Mouse (Mus musculus) erythroblast, adult 5-6 weeks (primary cell): Measurements from ENCODE around the gene Aldh1l2. TPM values are rescaled to one million over a fixed set of nuclear protein-coding genes. Genes with fewer than 3 reads are reported as not detected.

Source experiments
- ATAC-seq: replicated peaks from 2 replicates; pipeline ENCODE4 v1.8.0; 2016; ENCODE audit warnings: moderate number of reproducible peaks, mild to moderate bottlenecking, moderate TSS enrichment, inconsistent platforms; ENCODE audit not compliant: poor library complexity, low FRiP score, severe bottlenecking
- total RNA-seq, 2 experiments: library from RNA; stranded (forward) in 1 of 2; stranded (reverse) in 1 of 2; fragments of 150-400 nt in 1 of 2; fragments of 200-764, 138-1000 nt in 1 of 2; gene quantifications; 2 replicates each; pipeline versions ENCODE4 v1.2.3 to v1.2.4; 2015 to 2017; ENCODE audit warnings: low replicate concordance in 2 of 2

Gene Aldh1l2
- total RNA-seq, 2 experiments from 2014 or later = not detected

DNA sequence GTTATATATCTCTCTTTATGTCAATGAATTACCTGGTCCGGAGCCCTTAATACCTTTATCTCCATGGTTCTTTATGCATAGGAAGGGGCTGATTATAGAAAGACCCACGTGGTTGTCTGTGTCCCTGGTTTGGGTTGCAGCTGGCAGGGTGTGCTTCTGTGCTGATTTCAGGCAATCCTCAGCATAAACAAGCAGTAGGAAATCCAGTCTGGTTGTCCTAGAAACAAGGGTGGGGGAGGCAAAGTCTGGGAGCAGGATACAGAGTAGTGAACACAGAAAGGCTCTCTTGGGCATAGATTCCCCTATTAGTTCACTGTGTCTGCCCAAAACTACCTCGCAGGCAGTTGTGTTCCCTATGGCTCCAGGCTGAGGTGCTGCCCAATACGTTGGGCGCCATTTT lies 56.7 kb downstream of the Aldh1l2 start:
- no peak for ATAC-seq

GRCm38 (mm10) chr10:83475226-83475625 lies 58.7 kb downstream of the Aldh1l2 start:
- no peak for ATAC-seq

GRCm38 (mm10) chr10:83457531-83457930 lies 76.4 kb downstream of the Aldh1l2 start:
- no peak for ATAC-seq

- no peak for ATAC-seq
Measured at GRCm38 (mm10) chr10:83448582-83448981, 85.4 kb downstream of the Aldh1l2 start.

Other genes with a start within 250 kb of the Aldh1l2 start
- gene Slc41a2, start 196.3 kb downstream of the Aldh1l2 start, total RNA-seq (2015; ENCODE audit: low replicate concordance) = 0.19 TPM in 1 of 2 replicates, not detected in the other
- gene Slc41a2, start 196.3 kb downstream of the Aldh1l2 start, total RNA-seq (2017; ENCODE audit: low replicate concordance) = 1.2 TPM in 1 of 2 replicates, not detected in the other
- 0.19 and 0.21 TPM in 2 replicates for gene D10Wsu102e, start 173.9 kb downstream of the Aldh1l2 start, total RNA-seq (2015; ENCODE audit: low replicate concordance)
- gene D10Wsu102e, start 173.9 kb downstream of the Aldh1l2 start, total RNA-seq (2017; ENCODE audit: low replicate concordance) = 0.14 and 0.26 TPM in 2 replicates
- gene Washc4, start 9.6 kb upstream of the Aldh1l2 start, total RNA-seq (2015; ENCODE audit: low replicate concordance) = 4.6 and 9.6 TPM in 2 replicates
- gene Washc4, start 9.6 kb upstream of the Aldh1l2 start, total RNA-seq (2017; ENCODE audit: low replicate concordance) = 18.5 and 22.5 TPM in 2 replicates
- gene Appl2, start 114.6 kb upstream of the Aldh1l2 start, total RNA-seq (2015; ENCODE audit: low replicate concordance) = 2.1 and 17.9 TPM in 2 replicates
- 2.4 and 3.6 TPM in 2 replicates for gene Appl2, start 114.6 kb upstream of the Aldh1l2 start, total RNA-seq (2017; ENCODE audit: low replicate concordance)
- not detected in 2 replicates for gene 1500009L16Rik, start 188.7 kb upstream of the Aldh1l2 start, total RNA-seq (2015; ENCODE audit: low replicate concordance)
- gene 1500009L16Rik, start 188.7 kb upstream of the Aldh1l2 start, total RNA-seq (2017; ENCODE audit: low replicate concordance) = not detected in 2 replicates